Mouse (Mus musculus): ENCODE results near the gene Cul1. TPM values are rescaled to one million over a fixed set of nuclear protein-coding genes. Genes with fewer than 3 reads are reported as not detected.
"Not testable (repeated sequence)": the region's sequence is repeated elsewhere in the genome, so short reads cannot be mapped to it uniquely, and the experiment has no call there.

The Cul1 gene
- polyA plus RNA-seq, 1 experiment from 2014 or later, result 65.2 TPM

- H3K27me3 ChIP-seq (replicated peaks; ENCODE audit: control insufficient read depth, insufficient read depth, low read length), result no peaks in the 10 kb centered on the region
- H3K4me1 ChIP-seq (replicated peaks; ENCODE audit: control insufficient read depth, insufficient read depth, low read length), result no peaks in the 10 kb centered on the region
- H3K9ac ChIP-seq (ENCODE audit: low read depth, low read length), result no peak overlapping the region
- no peak overlapping the region for H3K4me3 ChIP-seq (ENCODE audit: low read depth, low read length)
- TF ChIP-seq CTCF (IDR thresholded peaks at IDR 0.05; ENCODE audit: low read depth), result no peak
- no peak overlapping the region for H3K27ac ChIP-seq (ENCODE audit: low read depth, low read length)
- no peaks in the 10 kb centered on the region for H3K36me3 ChIP-seq (ENCODE audit: control insufficient read depth, insufficient read depth)
- 76% methylated on average over 1 of the region's 1 CpGs for WGBS
- H3K9me3 ChIP-seq (ENCODE audit: control insufficient read depth), result no peaks in the 10 kb centered on the region
- H3K4me2 ChIP-seq (replicated peaks; ENCODE audit: low read depth), result no peak overlapping the region
- no peak for ATAC-seq
These were observed 32.0 kb upstream of the Cul1 start for GRCm38 (mm10) chr6:47421221-47421620.

- Histone ChIP-seq H3K9ac (ENCODE audit: low read depth, low read length) (no peak overlapping the region), H3K27ac (ENCODE audit: low read depth, low read length) (no peak overlapping the region), H3K9me3 (ENCODE audit: control insufficient read depth) (no peaks in the 10 kb centered on the region), H3K36me3 (ENCODE audit: control insufficient read depth, insufficient read depth) (no peaks in the 10 kb centered on the region), H3K4me3 (ENCODE audit: low read depth, low read length) (no peak overlapping the region), H3K4me1 (replicated peaks; ENCODE audit: control insufficient read depth, insufficient read depth, low read length) (no peaks in the 10 kb centered on the region), H3K4me2 (replicated peaks; ENCODE audit: low read depth) (no peak overlapping the region), H3K27me3 (replicated peaks; ENCODE audit: control insufficient read depth, insufficient read depth, low read length) (no peaks in the 10 kb centered on the region)
- no peak for ATAC-seq
- no peak for TF ChIP-seq CTCF (IDR thresholded peaks at IDR 0.05; ENCODE audit: low read depth)
- 76% methylated on average over 1 of the region's 1 CpGs for WGBS
These were observed 27.1 kb upstream of the Cul1 start for GRCm38 (mm10) chr6:47426136-47426535.

GRCm38 (mm10) chr6:47426556-47426955, 26.6 kb upstream of the Cul1 start:
- ATAC-seq, result not testable (repeated sequence)

GRCm38 (mm10) chr6:47432795-47433194, 20.4 kb upstream of the Cul1 start:
- H3K9ac ChIP-seq (ENCODE audit: low read depth, low read length); H3K9me3 ChIP-seq (ENCODE audit: control insufficient read depth); H3K27ac ChIP-seq (ENCODE audit: low read depth, low read length); H3K36me3 ChIP-seq (ENCODE audit: control insufficient read depth, insufficient read depth); H3K27me3 ChIP-seq (replicated peaks; ENCODE audit: control insufficient read depth, insufficient read depth, low read length); H3K4me1 ChIP-seq (replicated peaks; ENCODE audit: control insufficient read depth, insufficient read depth, low read length); H3K4me2 ChIP-seq (replicated peaks; ENCODE audit: low read depth); H3K4me3 ChIP-seq (ENCODE audit: low read depth, low read length); ATAC-seq: not testable (repeated sequence)
- 93% methylated on average over 12 of the region's 12 CpGs for WGBS

More at GRCm38 (mm10) chr6:47426556-47426955, 26.6 kb upstream of the Cul1 start:
- not testable (repeated sequence) for H3K9ac ChIP-seq (ENCODE audit: low read depth, low read length); H3K4me1 ChIP-seq (replicated peaks; ENCODE audit: control insufficient read depth, insufficient read depth, low read length); H3K27ac ChIP-seq (ENCODE audit: low read depth, low read length); H3K4me2 ChIP-seq (replicated peaks; ENCODE audit: low read depth); H3K4me3 ChIP-seq (ENCODE audit: low read depth, low read length); H3K9me3 ChIP-seq (ENCODE audit: control insufficient read depth); H3K27me3 ChIP-seq (replicated peaks; ENCODE audit: control insufficient read depth, insufficient read depth, low read length); H3K36me3 ChIP-seq (ENCODE audit: control insufficient read depth, insufficient read depth)
- WGBS, result 87% methylated on average over 4 of the region's 4 CpGs

- H3K4me3 ChIP-seq (ENCODE audit: low read depth, low read length), result no peak overlapping the region
- H3K4me1 ChIP-seq (replicated peaks; ENCODE audit: control insufficient read depth, insufficient read depth, low read length), result no peaks in the 10 kb centered on the region
- no peak overlapping the region for H3K9ac ChIP-seq (ENCODE audit: low read depth, low read length)
- TF ChIP-seq CTCF (IDR thresholded peaks at IDR 0.05; ENCODE audit: low read depth), result no peak
- WGBS, result 81% methylated on average over 2 of the region's 2 CpGs
- ATAC-seq, result no peak
- H3K4me2 ChIP-seq (replicated peaks; ENCODE audit: low read depth), result no peak overlapping the region
- H3K36me3 ChIP-seq (ENCODE audit: control insufficient read depth, insufficient read depth), result no peaks in the 10 kb centered on the region
- no peaks in the 10 kb centered on the region for H3K9me3 ChIP-seq (ENCODE audit: control insufficient read depth)
- no peak overlapping the region for H3K27ac ChIP-seq (ENCODE audit: low read depth, low read length)
- H3K27me3 ChIP-seq (replicated peaks; ENCODE audit: control insufficient read depth, insufficient read depth, low read length), result no peaks in the 10 kb centered on the region
These were observed 13.1 kb upstream of the Cul1 start for GRCm38 (mm10) chr6:47440080-47440479.

- Histone ChIP-seq H3K4me1 (replicated peaks; ENCODE audit: control insufficient read depth, insufficient read depth, low read length) (no peaks in the 10 kb centered on the region), H3K36me3 (ENCODE audit: control insufficient read depth, insufficient read depth) (no peaks in the 10 kb centered on the region), H3K4me3 (ENCODE audit: low read depth, low read length) (no peak overlapping the region), H3K9ac (ENCODE audit: low read depth, low read length) (no peak overlapping the region), H3K27me3 (replicated peaks; ENCODE audit: control insufficient read depth, insufficient read depth, low read length) (no peaks in the 10 kb centered on the region), H3K27ac (ENCODE audit: low read depth, low read length) (no peak overlapping the region), H3K4me2 (replicated peaks; ENCODE audit: low read depth) (no peak overlapping the region), H3K9me3 (ENCODE audit: control insufficient read depth) (no peaks in the 10 kb centered on the region)
- ATAC-seq, result no peak
- WGBS, result 87% methylated on average over 1 of the region's 1 CpGs
- no peak for TF ChIP-seq CTCF (IDR thresholded peaks at IDR 0.05; ENCODE audit: low read depth)
These were observed 5.5 kb upstream of the Cul1 start for GRCm38 (mm10) chr6:47447658-47448057.

- Histone ChIP-seq H3K4me1 (replicated peaks; ENCODE audit: control insufficient read depth, insufficient read depth, low read length) (0 out of 2 replicates have a peak, but pooled peaks cover 3% of the 10 kb centered on the region), H3K4me3 (ENCODE audit: low read depth, low read length) (peak overlapping the region; percentile 96), H3K9ac (ENCODE audit: low read depth, low read length) (peak overlapping the region; percentile 99), H3K4me2 (replicated peaks; ENCODE audit: low read depth) (peak overlapping the region; percentile 76), H3K27me3 (replicated peaks; ENCODE audit: control insufficient read depth, insufficient read depth, low read length) (no peaks in the 10 kb centered on the region), H3K36me3 (ENCODE audit: control insufficient read depth, insufficient read depth) (no peaks in the 10 kb centered on the region), H3K9me3 (ENCODE audit: control insufficient read depth) (no peaks in the 10 kb centered on the region), H3K27ac (ENCODE audit: low read depth, low read length) (peak overlapping the region; percentile 99)
- ATAC-seq, result peak; percentile 50
- WGBS, result under 1% methylated on average over 42 of the region's 42 CpGs
- no peak for TF ChIP-seq CTCF (IDR thresholded peaks at IDR 0.05; ENCODE audit: low read depth)
These were observed 428 bp downstream of the Cul1 start for GRCm38 (mm10) chr6:47453522-47454130.

Measured in intestine, postnatal 0 days (tissue).